Mouse (Mus musculus) yolk sac, embryonic 10.5 days (tissue): ENCODE data around the gene Fgd2.
A peak's percentile ranks its signal among the peaks of the same experiment; 100 is the strongest.

Source experiments
- DNase-seq: peaks from one replicate; pipeline ENCODE4 v3.0.0-alpha.2; 2017; ENCODE audit warnings: low spot score

Fgd2 gene

DNA sequence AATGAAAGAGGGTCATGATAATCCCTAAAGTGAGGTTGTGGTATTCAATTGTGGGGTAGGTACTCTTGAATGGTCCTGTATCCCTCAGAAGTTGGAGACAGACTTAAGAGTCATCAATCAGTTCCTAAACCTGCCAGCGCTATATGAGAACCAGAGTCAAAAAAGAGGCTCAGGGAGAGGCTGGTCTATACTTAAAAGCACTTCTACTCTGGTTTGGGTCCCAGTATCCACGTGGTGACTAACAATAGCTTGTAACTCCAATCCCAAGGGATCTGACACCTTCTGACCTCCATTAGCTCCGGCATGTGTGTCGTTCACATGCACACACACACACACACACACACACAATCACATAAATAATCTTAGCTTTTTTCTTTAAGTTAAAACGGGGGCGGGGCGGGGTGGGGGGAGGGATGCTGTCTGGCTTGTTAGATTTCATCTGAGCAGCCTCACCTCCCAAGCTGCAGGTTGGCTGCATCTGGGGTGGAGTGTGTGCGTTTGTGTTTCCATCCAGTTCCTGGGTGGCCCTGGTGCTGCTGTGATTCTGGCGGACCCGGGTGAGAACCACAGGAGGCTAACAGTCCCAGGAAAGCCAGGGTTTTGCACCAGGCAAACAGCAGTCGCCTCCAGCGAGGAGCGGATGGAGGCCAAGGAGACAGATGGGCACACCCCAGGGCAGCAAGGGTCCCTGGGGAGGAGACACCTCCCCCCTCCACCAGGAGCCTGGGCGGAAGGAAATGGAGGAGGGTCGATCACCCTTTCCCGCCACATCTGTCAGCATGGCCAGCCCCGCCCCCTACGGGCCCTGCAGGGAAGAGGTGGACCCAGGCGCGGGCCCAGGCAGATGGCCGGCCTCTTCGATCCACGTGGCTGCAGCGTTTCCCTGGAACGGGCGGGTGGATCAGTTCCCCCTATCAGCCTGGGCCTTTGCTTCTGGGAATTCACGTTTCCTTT is 37.0 kb downstream of the Fgd2 start:
- DNase-seq = peak; percentile 94

DNA sequence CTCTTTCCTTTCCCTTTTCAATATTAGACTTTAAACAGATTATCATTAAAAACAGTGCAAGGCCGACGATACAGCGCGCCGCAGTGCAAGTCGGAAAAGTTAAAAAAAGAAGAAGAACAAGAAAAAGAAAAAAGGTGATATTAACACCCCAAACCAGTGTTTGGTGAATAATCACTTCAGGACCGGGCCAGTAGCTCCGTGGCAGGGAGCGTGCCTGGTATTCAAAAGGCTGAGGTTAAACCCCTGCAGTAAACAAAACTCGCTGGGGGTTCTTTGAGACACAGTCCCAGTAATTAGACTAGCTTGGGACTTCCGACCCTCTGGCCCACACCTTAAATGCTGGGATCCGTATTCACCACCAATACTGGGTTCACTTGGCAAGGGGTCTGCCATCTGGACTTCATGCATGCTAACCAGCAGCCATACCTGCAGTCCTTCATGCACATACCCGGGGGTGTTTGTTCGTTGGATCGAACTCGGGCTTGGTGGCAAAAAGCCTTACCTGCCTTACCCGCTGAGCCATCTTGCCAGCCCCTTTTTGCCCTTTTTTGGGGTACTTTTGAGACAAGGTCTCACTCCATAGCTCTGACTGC is 37.8 kb downstream of the Fgd2 start:
- DNase-seq = no peak

- DNase-seq = peak; percentile 93
Observed at GRCm38 (mm10) chr17:29399241-29399910, 38.7 kb downstream of the Fgd2 start.

- DNase-seq = peak; percentile 53
Observed at GRCm38 (mm10) chr17:29400044-29400443, 39.3 kb downstream of the Fgd2 start.

DNA sequence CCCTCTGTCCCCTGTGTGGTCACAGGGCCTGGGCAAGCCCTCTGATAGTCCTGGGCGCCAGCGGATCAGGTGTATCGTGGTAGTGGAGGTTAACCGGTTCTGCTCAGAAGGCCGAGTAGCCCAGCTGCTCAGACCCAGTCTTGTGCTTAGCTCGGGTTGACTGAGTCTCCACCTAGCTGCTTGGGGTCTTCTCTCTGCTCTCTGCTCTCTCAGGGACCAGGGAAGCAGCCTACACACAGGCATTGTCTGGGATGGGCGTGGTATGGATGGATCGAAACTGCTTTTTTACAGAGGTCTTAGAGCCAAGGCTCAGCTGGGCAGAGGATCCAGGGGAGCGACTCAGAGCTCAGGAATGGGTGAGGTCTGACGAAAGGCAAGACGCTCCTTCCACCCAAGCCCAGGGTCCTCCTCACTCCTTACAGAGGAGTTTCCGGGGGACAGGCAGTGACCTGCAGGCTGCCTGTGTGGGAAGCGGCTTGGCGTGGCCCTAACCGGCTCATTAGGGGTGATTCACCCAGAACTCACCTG is 41.1 kb downstream of the Fgd2 start:
- DNase-seq = no peak

DNA sequence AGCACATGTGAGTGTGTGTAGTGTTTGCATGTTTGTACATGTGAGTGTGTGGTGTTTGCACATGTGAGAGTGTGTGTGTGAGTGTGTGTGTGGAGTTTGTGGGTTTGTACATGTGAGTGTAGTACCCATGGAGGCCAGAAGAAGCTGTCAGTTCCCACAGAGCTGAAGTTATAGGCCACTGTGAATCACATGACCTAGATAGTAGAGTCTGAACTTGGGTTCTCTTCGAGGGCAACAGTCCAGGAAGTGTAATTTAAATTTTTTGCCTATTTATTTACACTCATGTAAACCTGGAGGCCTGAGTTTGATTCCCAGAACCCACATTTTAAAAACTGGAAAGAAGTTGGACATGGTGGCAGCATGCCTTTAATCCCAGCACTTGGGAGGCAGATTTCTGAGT is 42.5 kb downstream of the Fgd2 start:
- no peak for DNase-seq

- no peak for DNase-seq
Observed at GRCm38 (mm10) chr17:29405501-29405900, 44.8 kb downstream of the Fgd2 start.

DNA sequence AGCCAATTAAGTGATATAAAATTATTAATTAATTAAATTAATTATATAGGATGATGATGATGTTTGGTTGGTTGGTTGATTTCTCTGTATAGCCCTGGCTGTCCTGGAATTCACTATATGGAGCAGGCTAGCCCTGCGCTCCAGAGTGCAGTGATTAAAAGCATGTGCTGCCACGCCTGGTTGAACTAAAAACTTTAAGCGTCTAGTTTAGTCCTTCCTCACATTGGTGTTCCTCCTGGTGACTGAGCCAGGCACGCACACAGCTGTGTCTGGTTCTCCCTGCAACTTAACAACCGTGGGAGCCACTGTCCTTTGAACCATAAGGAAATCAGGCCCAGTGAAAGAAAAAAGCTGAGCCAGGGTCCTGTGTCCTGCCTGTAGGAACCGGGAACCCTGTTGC is 45.4 kb downstream of the Fgd2 start:
- no peak for DNase-seq

- DNase-seq = peak; percentile 66
Observed at GRCm38 (mm10) chr17:29407405-29407804, 46.7 kb downstream of the Fgd2 start.

DNA sequence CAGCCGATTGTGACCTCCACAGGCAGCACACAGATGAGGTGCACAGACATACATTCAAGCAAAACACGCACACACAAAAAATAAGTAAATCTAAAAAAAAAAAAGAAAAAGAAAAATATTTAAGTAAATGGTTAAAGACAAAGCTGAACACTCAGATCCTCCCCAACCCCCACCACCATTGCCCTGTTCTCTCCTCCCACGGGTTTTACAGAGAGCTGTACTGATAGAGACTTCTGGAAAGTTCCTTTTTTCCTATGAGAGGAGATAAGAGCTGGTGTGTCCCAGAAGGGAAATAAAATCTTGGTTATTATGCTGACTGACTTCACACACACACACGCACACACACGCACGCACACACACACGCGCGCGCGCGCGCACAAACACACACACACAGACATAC is 47.6 kb downstream of the Fgd2 start:
- no peak for DNase-seq

- DNase-seq = no peak
Observed at GRCm38 (mm10) chr17:29409800-29410343, 49.2 kb downstream of the Fgd2 start.

GRCm38 (mm10) chr17:29411821-29412425 is 51.2 kb downstream of the Fgd2 start:
- no peak for DNase-seq

DNA sequence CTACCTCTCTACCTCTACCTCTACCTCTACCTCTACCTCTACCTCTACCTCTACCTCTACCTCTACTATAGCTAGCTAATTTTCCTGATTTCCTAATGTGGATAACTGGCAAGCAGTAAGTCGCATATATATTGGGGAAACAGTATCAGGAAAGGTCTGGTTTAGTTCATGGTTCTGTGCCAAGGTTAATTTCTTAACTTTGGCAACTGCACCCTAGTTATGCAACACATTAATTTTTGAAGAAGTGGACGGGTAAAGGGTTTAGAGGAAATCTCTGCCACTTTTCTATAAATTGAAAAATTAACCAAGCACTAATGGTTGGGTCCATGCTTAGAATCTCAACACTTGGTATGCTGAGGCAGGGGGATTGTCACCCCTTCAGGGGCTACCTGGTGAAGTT is 53.9 kb downstream of the Fgd2 start:
- no peak for DNase-seq

DNA sequence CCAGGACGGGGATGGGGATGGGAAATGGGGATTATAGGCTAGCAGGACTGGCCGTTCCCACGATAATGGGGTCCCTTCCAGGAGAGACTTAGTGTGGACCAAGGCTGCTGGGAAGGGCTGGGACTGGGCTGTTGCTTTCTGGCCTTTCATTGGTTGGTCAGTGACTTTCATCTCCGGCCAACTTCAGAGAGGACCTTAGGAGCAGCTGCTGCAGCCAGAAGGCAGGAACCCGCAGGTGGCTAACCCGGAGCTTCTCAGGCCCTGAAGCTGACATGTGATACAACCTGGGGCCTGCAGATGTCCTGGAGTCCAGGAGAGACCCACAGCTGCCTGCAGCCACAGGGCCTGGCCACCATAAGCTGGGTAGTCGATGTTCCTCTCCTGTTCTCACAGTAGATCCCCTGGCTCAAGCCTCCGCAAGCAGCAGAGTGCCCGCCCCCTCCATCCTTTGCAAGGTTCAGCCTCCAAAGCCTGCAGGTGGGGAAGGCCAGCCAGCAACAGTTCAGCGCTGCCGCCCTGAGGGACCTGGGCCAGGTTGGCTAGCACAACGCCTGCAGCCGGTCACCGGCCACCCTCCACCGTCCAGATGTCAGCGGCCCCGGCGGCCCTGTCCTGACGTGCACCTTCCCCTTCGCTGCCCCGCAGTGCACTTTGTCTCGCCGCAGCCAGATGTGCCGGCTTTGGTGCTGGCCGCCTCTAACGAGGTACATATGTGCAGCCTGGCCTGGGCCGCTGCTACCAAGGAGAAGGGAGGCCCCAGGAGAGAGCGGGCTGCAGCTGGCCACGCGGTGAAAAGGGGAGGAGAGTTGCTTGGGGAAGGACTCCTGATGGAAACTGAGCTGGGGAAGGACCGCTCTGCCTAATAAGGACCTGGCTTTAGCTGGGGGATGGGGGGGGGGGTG is 55.3 kb downstream of the Fgd2 start:
- peak; percentile 70 for DNase-seq

- peak; percentile 50 for DNase-seq
Observed at GRCm38 (mm10) chr17:29416757-29417156, 56.0 kb downstream of the Fgd2 start.

GRCm38 (mm10) chr17:29418758-29419380 is 58.2 kb downstream of the Fgd2 start:
- DNase-seq = no peak

DNA sequence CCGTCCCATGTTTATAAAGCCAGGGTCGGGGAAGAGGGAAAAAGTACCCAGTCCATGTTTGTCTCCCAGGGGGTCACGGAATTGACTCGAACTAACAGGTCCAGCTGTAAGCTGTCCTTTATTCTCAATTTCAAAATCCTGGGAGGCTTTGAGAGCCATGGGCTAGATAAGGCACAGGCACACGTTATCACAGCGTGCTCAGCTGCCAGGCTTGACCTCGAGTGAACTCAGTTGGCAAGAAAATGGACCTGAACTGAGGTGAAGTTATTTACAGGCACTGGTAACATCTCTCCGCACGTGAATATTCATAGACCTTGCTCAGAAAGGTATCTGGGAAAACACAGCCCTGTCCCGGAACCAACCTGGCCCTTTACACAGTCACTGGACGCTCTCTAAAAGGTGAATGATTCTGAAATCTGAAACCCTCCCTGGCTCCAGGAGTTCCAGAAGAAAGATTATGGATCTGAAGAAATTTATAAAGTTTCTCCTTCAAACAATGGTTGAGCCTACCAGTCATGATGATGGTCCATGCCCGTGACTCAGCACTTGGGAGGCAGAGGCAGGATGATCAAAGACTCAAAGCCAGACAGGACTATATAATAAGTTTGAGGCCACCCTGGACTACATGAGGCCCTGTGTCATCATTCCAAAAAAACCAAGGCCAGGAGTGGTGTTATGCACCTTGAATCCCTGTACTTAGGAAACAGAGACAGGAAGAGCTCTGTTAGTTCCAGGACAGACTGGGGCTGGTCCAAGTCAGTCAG is 59.4 kb downstream of the Fgd2 start:
- DNase-seq = no peak

DNA sequence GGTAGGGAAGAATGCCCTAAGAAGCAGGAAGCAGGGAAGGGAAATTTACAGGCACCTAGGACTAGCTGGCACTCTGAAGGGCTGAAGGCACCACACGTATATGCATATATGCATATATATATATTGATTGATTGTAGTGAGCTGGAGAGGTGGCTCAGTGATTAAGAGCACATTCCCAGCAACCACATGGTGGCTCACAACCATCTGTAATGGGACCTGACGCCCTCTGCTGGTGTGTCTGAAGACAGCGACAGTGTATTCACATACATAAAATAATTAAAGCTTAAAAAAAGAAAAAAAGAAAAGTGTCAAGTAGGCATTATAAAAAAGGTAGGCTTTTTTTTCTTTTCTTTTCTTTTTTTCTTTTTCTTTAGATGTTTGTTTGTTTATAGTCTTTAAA is 60.6 kb downstream of the Fgd2 start:
- no peak for DNase-seq

- DNase-seq = no peak
Observed at GRCm38 (mm10) chr17:29422337-29422736, 61.6 kb downstream of the Fgd2 start.
